Comparison of ENCODE assay signal across 8 mouse cellular contexts in genomic region chr12:70968141-70968790, GRCm38 (mm10). TPM values are rescaled to one million over a fixed set of nuclear protein-coding genes. Genes with fewer than 3 reads are reported as not detected.
DNase-seq lines count a peak whose midpoint lies in the region; ATAC-seq lines count a peak whose summit lies in the region.

No protein-coding gene starts in this region.

- peak; percentile 90 for DNase-seq in ZHBTc4 (ENCODE audit: low read depth, low spot score)
- DNase-seq in gastrocnemius, adult 8-10 months (ENCODE audit: low spot score in 2 of 2) = peak; percentile 62 to 65
- DNase-seq in left cerebral cortex, adult 9 months (ENCODE audit: low spot score in 2 of 2) = peak; percentile 47 to 84
- peak; percentile 76 for DNase-seq in right cerebral cortex, postnatal 14 days
- DNase-seq in urinary bladder, postnatal 25 days (ENCODE audit: low spot score) = peak; percentile 67

- no peaks in the 10 kb centered on the region for H3K9me3 ChIP-seq in megakaryocyte, embryonic 14.5 days

- H3K4me3 ChIP-seq in megakaryocyte, embryonic 14.5 days (replicated peaks) = peak overlapping the region; percentile 97

- ATAC-seq in common myeloid progenitor, adult 5-6 weeks (replicated peaks; ENCODE audit: low read depth, poor library complexity, severe bottlenecking) = peak; percentile 81
- peak; percentile 72 for ATAC-seq in inflammation-experienced regulatory T-cells, adult 6 months

- H3K4me1 ChIP-seq in megakaryocyte, embryonic 14.5 days = peaks cover 12% of the 10 kb centered on the region

- H3K27me3 ChIP-seq in megakaryocyte, embryonic 14.5 days (replicated peaks) = no peaks in the 10 kb centered on the region

- H3K36me3 ChIP-seq in megakaryocyte, embryonic 14.5 days (replicated peaks; ENCODE audit: low read length) = peaks cover 15% of the 10 kb centered on the region

RNA-seq across cellular contexts. Expression of gene Psma3, which starts 6.2 kb away (rescaled TPM):
- total RNA-seq in common myeloid progenitor, adult 5-6 weeks (2017) = 350 and 381 TPM in 2 replicates
- total RNA-seq in gastrocnemius, adult 8-10 months (2022) = 100 to 1,000 TPM; 242 to 262 (median 246) TPM
- polyA plus RNA-seq in inflammation-experienced regulatory T-cells, adult 6 months (2017; shearing (Covaris generic)) = 100 to 1,000 TPM; 348 to 426 (median 406) TPM
- polyA plus RNA-seq in megakaryocyte, embryonic 14.5 days (2012; ENCODE audit: insufficient read depth, low replicate concordance) = 6.6 and 16.5 TPM in 2 replicates

RNA-seq across cellular contexts. Expression of gene Actr10, which starts 30.6 kb away (rescaled TPM):
- total RNA-seq in common myeloid progenitor, adult 5-6 weeks (2017) = 50.3 and 60.0 TPM in 2 replicates
- 100 to 1,000 TPM in 1 of 4 experiments, 10 to 100 TPM in 3; 91.7 to 107 (median 95.3) TPM for total RNA-seq in gastrocnemius, adult 8-10 months (2022)
- polyA plus RNA-seq in inflammation-experienced regulatory T-cells, adult 6 months (2017; shearing (Covaris generic)) = 100 to 1,000 TPM; 195 to 260 (median 256) TPM
- 1.4 and 1.9 TPM in 2 replicates for polyA plus RNA-seq in megakaryocyte, embryonic 14.5 days (2012; ENCODE audit: insufficient read depth, low replicate concordance)

RNA-seq across cellular contexts. Expression of gene Arid4a, which starts 47.5 kb away (rescaled TPM):
- total RNA-seq in common myeloid progenitor, adult 5-6 weeks (2017) = 53.1 and 62.7 TPM in 2 replicates
- total RNA-seq in gastrocnemius, adult 8-10 months (2022) = 1 to 10 TPM; 6.7 to 8.4 (median 7.3) TPM
- 100 to 1,000 TPM in 1 of 3 experiments, 10 to 100 TPM in 2; 83.6 to 104 (median 99.6) TPM for polyA plus RNA-seq in inflammation-experienced regulatory T-cells, adult 6 months (2017; shearing (Covaris generic))
- polyA plus RNA-seq in megakaryocyte, embryonic 14.5 days (2012; ENCODE audit: insufficient read depth, low replicate concordance) = 1.4 and 10.2 TPM in 2 replicates

Comparison
In these comparisons a context has a peak if more than half of its experiments do, and no peak if none do; other contexts are left out.
1. Peak in every context shown above with its lines: DNase-seq, ATAC-seq and H3K4me3 ChIP-seq.